Comparison of ENCODE assay signal across 9 mouse cellular contexts in the genomic region with DNA sequence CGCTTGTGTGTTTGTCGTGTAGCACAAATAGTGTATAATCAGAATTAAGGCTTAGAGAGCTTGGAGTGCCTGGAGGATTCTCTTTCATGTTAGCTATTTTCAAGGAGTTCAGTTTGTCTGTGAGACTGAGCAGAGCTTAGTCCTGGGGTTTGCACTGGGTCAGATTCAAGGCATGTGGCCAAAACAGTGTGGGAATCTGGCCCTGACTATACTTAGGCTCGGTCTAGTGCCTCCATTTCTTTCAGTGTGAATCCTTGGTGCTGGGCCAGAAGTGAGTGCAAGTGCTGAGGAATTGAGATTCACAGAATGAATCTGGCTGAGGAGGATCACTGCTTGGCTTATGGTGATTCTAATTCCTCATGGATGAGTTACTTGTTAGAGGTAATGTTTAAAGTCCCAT. TPM values are rescaled to one million over a fixed set of nuclear protein-coding genes. Genes with fewer than 3 reads are reported as not detected.
A peak's percentile ranks its signal among the peaks of the same experiment; 100 is the strongest.
DNase-seq lines count a peak whose midpoint lies in the region; ATAC-seq lines count a peak whose summit lies in the region.
"Had no signal": no experiment of that assay in that cellular context is flagged by ENCODE, and none has a peak within 500 bp of the region (broad histone marks: within the 10 kb centered on the region; RNA-seq: fewer than 3 reads in every experiment).

No protein-coding gene starts in this region.

- H3K4me2 ChIP-seq in forebrain, embryonic 15.5 days (replicated peaks) = no peak overlapping the region
- H3K4me2 ChIP-seq in forebrain, embryonic 12.5 days = no peak overlapping the region
- no peak overlapping the region for H3K4me2 ChIP-seq in stomach, embryonic 15.5 days
- H3K4me2 ChIP-seq: liver, embryonic 15.5 days had no signal

- no peaks in the 10 kb centered on the region for H3K36me3 ChIP-seq in forebrain, embryonic 15.5 days
- H3K36me3 ChIP-seq in forebrain, embryonic 12.5 days (replicated peaks) = no peaks in the 10 kb centered on the region
- H3K36me3 ChIP-seq in stomach, embryonic 15.5 days = no peaks in the 10 kb centered on the region
- H3K36me3 ChIP-seq: liver, embryonic 15.5 days had no signal

- H3K27me3 ChIP-seq in forebrain, embryonic 15.5 days = no peaks in the 10 kb centered on the region
- H3K27me3 ChIP-seq in forebrain, embryonic 12.5 days = no peaks in the 10 kb centered on the region
- no peaks in the 10 kb centered on the region for H3K27me3 ChIP-seq in stomach, embryonic 15.5 days (replicated peaks)

- no peak overlapping the region for H3K9ac ChIP-seq in forebrain, embryonic 15.5 days (replicated peaks)
- H3K9ac ChIP-seq in forebrain, embryonic 12.5 days = no peak overlapping the region
- H3K9ac ChIP-seq in stomach, embryonic 15.5 days = no peak overlapping the region
- H3K9ac ChIP-seq: liver, embryonic 15.5 days had no signal

- peak; percentile 27 for DNase-seq in urinary bladder, postnatal 14 days (ENCODE audit: low spot score)
- DNase-seq in urinary bladder, adult 2 months (ENCODE audit: low spot score) = no peak
- peak; percentile 60 for DNase-seq in heart, postnatal 4 days
- no peak for DNase-seq in spleen, postnatal 4 days (ENCODE audit: low spot score in 2 of 2)
- no peak for DNase-seq in embryo, embryonic 11 days

- 0 out of 2 replicates have a peak, but pooled peaks have one; percentile 38 for ATAC-seq in forebrain, embryonic 15.5 days (replicated peaks)
- no peak for ATAC-seq in forebrain, embryonic 12.5 days (ENCODE audit: low FRiP score)
- ATAC-seq in stomach, embryonic 15.5 days (ENCODE audit: insufficient read depth, low FRiP score, low read depth) = peak; percentile 54; the same call in 1 of the 2 replicates

- H3K9me3 ChIP-seq in forebrain, embryonic 15.5 days = no peaks in the 10 kb centered on the region
- H3K9me3 ChIP-seq in forebrain, embryonic 12.5 days = no peaks in the 10 kb centered on the region
- H3K9me3 ChIP-seq in stomach, embryonic 15.5 days = no peaks in the 10 kb centered on the region
- H3K9me3 ChIP-seq: liver, embryonic 15.5 days had no signal

- 42% methylated on average over 3 of the region's 3 CpGs for WGBS in forebrain, embryonic 15.5 days
- WGBS in forebrain, embryonic 12.5 days = 79% methylated on average over 3 of the region's 3 CpGs
- 49% methylated on average over 3 of the region's 3 CpGs for WGBS in stomach, embryonic 15.5 days

- H3K4me3 ChIP-seq in forebrain, embryonic 15.5 days = no peak overlapping the region
- no peak overlapping the region for H3K4me3 ChIP-seq in forebrain, embryonic 12.5 days (replicated peaks)
- no peak overlapping the region for H3K4me3 ChIP-seq in stomach, embryonic 15.5 days (replicated peaks)
- H3K4me3 ChIP-seq: liver, embryonic 15.5 days had no signal

- peaks cover 39% of the 10 kb centered on the region for H3K4me1 ChIP-seq in forebrain, embryonic 15.5 days
- peaks cover 40% of the 10 kb centered on the region for H3K4me1 ChIP-seq in forebrain, embryonic 12.5 days
- peaks cover 18% of the 10 kb centered on the region for H3K4me1 ChIP-seq in stomach, embryonic 15.5 days

- H3K27ac ChIP-seq in forebrain, embryonic 15.5 days (replicated peaks) = peak overlapping the region; percentile 38; the same call in 1 of the 2 replicates
- no peak overlapping the region for H3K27ac ChIP-seq in forebrain, embryonic 12.5 days
- H3K27ac ChIP-seq in stomach, embryonic 15.5 days = peak overlapping the region; percentile 61; the same call in 1 of the 2 replicates
- H3K27ac ChIP-seq: liver, embryonic 15.5 days had no signal

RNA-seq across cellular contexts. Expression of gene Pard3, which starts 6.5 kb away (rescaled TPM):
- polyA plus RNA-seq in forebrain, embryonic 15.5 days (2015; fragmentation: Nextera tagmentation; extraction: Ambion mirVana) = 18.0 and 18.6 TPM in 2 replicates
- polyA plus RNA-seq in forebrain, embryonic 12.5 days (2016; fragmentation: Nextera tagmentation; extraction: Ambion mirVana) = 37.0 and 37.8 TPM in 2 replicates
- polyA plus RNA-seq in urinary bladder, adult 2 months (2012; rRNA removed) = 32.0 and 37.9 TPM in 2 replicates
- 10 to 100 TPM; 41.0 to 42.0 TPM for total RNA-seq in heart, postnatal 4 days (2021)
- 27.6 and 28.3 TPM in 2 replicates for polyA plus RNA-seq in stomach, embryonic 15.5 days (2015; fragmentation: Nextera tagmentation; extraction: Ambion mirVana)

Comparison
In these comparisons a context has a peak if more than half of its experiments do, and no peak if none do; other contexts are left out.
1. DNase-seq: peak in urinary bladder, postnatal 14 days (single experiment) and heart, postnatal 4 days (single experiment); none in urinary bladder, adult 2 months (single experiment), spleen, postnatal 4 days (0 of 2) and embryo, embryonic 11 days (single experiment).